Mouse (Mus musculus): ENCODE results near the gene Coq10a. TPM values are rescaled to one million over a fixed set of nuclear protein-coding genes. Genes with fewer than 3 reads are reported as not detected.
A peak's percentile ranks its signal among the peaks of the same experiment; 100 is the strongest.

Gene Coq10a
- polyA plus RNA-seq, 1 experiment from 2014 or later, result 2.5 TPM

- no peak overlapping the region for H3K4me3 ChIP-seq (ENCODE audit: low read length)
- H3K9ac ChIP-seq (ENCODE audit: low read depth, low read length), result no peak overlapping the region
- WGBS, result 94% methylated on average over 8 of the region's 8 CpGs
These were observed 42.0 kb downstream of the Coq10a start for GRCm38 (mm10) chr10:128326825-128327224.

GRCm38 (mm10) chr10:128323516-128323915 is 45.3 kb downstream of the Coq10a start:
- H3K4me2 ChIP-seq (ENCODE audit: low read depth, low read length), result peak overlapping the region; percentile 61
- H3K27ac ChIP-seq (ENCODE audit: low read length), result peak overlapping the region; percentile 84
- H3K9me3 ChIP-seq (ENCODE audit: control insufficient read depth, low read length), result no peaks in the 10 kb centered on the region
- 62% methylated on average over 8 of the region's 8 CpGs for WGBS
- no peaks in the 10 kb centered on the region for H3K27me3 ChIP-seq (replicated peaks; ENCODE audit: control insufficient read depth, insufficient read depth, low read length)
- peaks cover 20% of the 10 kb centered on the region for H3K36me3 ChIP-seq (ENCODE audit: control insufficient read depth, insufficient read depth, low read length)
- ATAC-seq, result no peak
- peak overlapping the region; percentile 88 for H3K9ac ChIP-seq (ENCODE audit: low read depth, low read length)
- H3K4me1 ChIP-seq (ENCODE audit: control insufficient read depth, insufficient read depth, low read length), result peaks cover 14% of the 10 kb centered on the region
- H3K4me3 ChIP-seq (ENCODE audit: low read length), result peak overlapping the region; percentile 64

More at GRCm38 (mm10) chr10:128326825-128327224, 42.0 kb downstream of the Coq10a start:
- Histone ChIP-seq H3K9me3 (ENCODE audit: control insufficient read depth, low read length) (no peaks in the 10 kb centered on the region), H3K4me2 (ENCODE audit: low read depth, low read length) (no peak overlapping the region), H3K27ac (ENCODE audit: low read length) (no peak overlapping the region), H3K27me3 (replicated peaks; ENCODE audit: control insufficient read depth, insufficient read depth, low read length) (no peaks in the 10 kb centered on the region), H3K36me3 (ENCODE audit: control insufficient read depth, insufficient read depth, low read length) (peaks cover 25% of the 10 kb centered on the region), H3K4me1 (ENCODE audit: control insufficient read depth, insufficient read depth, low read length) (peaks cover 10% of the 10 kb centered on the region)
- no peak for ATAC-seq

DNA sequence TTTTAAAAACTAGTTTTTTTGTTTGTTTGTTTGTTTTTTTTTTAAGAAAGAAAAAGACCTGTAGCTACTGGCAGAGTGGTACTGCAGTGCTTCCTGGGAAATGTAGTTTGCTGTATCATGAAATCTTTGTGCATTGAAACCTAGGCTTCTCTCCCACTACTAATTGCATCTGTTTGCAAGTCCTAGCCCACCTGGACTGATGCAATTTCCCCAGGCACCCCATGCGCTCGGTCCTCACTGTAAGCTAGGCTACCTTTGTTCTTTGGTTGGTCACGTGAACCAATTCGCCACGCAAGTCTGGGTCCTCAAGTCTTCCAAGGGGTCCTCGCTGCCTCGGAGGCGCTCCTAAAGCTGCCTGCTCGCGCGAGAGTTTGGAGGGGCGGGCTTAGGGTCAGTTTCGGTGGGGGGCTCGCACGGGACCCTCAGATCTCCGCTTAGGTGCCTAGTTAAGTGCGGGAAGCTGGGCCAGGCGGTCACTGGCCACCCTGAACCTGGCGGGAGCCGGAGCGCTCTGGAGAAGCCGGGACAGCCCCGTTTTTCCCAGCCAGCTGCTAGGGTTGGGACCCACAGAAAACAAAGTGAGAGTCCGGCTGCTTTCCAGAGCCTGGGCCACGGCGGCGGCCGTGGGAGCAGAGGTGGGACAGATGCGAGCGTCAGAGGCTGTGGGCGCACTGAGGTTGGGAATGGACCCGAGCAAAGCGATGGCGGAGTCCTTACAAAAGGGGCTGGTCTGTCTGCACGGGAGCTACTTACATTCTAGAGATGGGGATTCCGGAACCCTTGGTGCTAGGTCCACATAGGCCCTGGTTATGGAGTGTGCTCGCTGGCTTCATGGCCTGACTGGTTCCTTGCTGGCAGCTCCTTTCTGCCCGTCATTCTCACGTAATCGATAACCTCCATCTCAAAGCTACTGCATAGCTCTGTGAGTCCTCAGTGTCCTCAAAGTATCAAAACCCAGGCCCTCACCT is 46.4 kb downstream of the Coq10a start, which contains the start of gene Cnpy2:
Gene Cnpy2 (plus strand): TSS at position 319 of the 968 bp plus-strand sequence.
- Histone ChIP-seq H3K9ac (ENCODE audit: low read depth, low read length) (peak within 1 kb of the TSS; percentile 88), H3K36me3 (ENCODE audit: control insufficient read depth, insufficient read depth, low read length) (peaks cover 22% of the 10 kb centered on the region)
- WGBS, result under 1% methylated on average over 40 of the region's 40 CpGs

GRCm38 (mm10) chr10:128321641-128322040 is 47.2 kb downstream of the Coq10a start:
- H3K9me3 ChIP-seq (ENCODE audit: control insufficient read depth, low read length), result no peaks in the 10 kb centered on the region
- peaks cover 16% of the 10 kb centered on the region for H3K36me3 ChIP-seq (ENCODE audit: control insufficient read depth, insufficient read depth, low read length)
- peak overlapping the region; percentile 58 for H3K9ac ChIP-seq (ENCODE audit: low read depth, low read length)
- H3K27me3 ChIP-seq (replicated peaks; ENCODE audit: control insufficient read depth, insufficient read depth, low read length), result no peaks in the 10 kb centered on the region
- 50% methylated on average over 12 of the region's 12 CpGs for WGBS
- peak overlapping the region; percentile 64 for H3K4me3 ChIP-seq (ENCODE audit: low read length)
- H3K4me1 ChIP-seq (ENCODE audit: control insufficient read depth, insufficient read depth, low read length), result peaks cover 14% of the 10 kb centered on the region
- peak; percentile 11; the same call in 1 of the 2 replicates for ATAC-seq
- H3K4me2 ChIP-seq (ENCODE audit: low read depth, low read length), result peak overlapping the region; percentile 61
- H3K27ac ChIP-seq (ENCODE audit: low read length), result no peak overlapping the region

More for the DNA sequence above, 46.4 kb downstream of the Coq10a start, which contains the start of gene Cnpy2:
- ATAC-seq, result peak; percentile 94
- Histone ChIP-seq H3K27ac (ENCODE audit: low read length) (peak within 1 kb of the TSS; percentile 84), H3K4me1 (ENCODE audit: control insufficient read depth, insufficient read depth, low read length) (peaks cover 14% of the 10 kb centered on the region), H3K4me2 (ENCODE audit: low read depth, low read length) (peak within 1 kb of the TSS; percentile 61), H3K4me3 (ENCODE audit: low read length) (peak within 1 kb of the TSS; percentile 64), H3K9me3 (ENCODE audit: control insufficient read depth, low read length) (no peaks in the 10 kb centered on the region), H3K27me3 (replicated peaks; ENCODE audit: control insufficient read depth, insufficient read depth, low read length) (no peaks in the 10 kb centered on the region)

DNA sequence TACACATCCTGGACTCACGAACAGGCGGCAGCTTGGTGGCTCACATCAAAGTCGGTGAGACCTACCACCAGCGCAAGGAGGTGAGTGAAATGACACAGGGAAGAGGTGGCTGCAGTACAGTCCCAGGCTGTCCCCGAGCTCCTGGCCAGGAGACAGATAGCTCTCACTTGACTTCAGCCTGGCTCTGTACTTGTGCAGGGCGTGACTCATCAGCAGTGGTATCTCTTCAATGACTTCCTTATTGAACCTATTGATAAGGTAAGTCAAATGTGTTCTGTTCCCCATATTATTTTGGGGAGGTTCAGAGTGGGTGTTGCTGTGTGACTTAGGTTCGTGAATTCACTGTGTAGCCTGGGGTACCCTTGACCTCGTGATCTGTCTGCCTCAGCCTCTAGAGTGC is 53.2 kb downstream of the Coq10a start:
- Histone ChIP-seq H3K9ac (ENCODE audit: low read depth, low read length) (no peak overlapping the region), H3K27ac (ENCODE audit: low read length) (no peak overlapping the region), H3K9me3 (ENCODE audit: control insufficient read depth, low read length) (no peaks in the 10 kb centered on the region), H3K36me3 (ENCODE audit: control insufficient read depth, insufficient read depth, low read length) (peaks cover 22% of the 10 kb centered on the region), H3K4me3 (ENCODE audit: low read length) (no peak overlapping the region), H3K4me1 (ENCODE audit: control insufficient read depth, insufficient read depth, low read length) (no peaks in the 10 kb centered on the region), H3K27me3 (replicated peaks; ENCODE audit: control insufficient read depth, insufficient read depth, low read length) (no peaks in the 10 kb centered on the region), H3K4me2 (ENCODE audit: low read depth, low read length) (no peak overlapping the region)
- 84% methylated on average over 8 of the region's 8 CpGs for WGBS
- ATAC-seq, result 0 out of 2 replicates have a peak, but pooled peaks have one; percentile 29

Small RNA genes lying within 50 kb of the gene (microRNA-seq; reads per million reads assigned to microRNA genes)
- gene Gm25361 (not detected), gene Gm26308 (not detected), gene Mir6914 (not detected), gene Mir6915 (not detected)

Other genes starting within 250 kb of the Coq10a start
- gene Rbms2, start 188.7 kb downstream of the Coq10a start, polyA plus RNA-seq (2015; fragmentation: Nextera tagmentation; extraction: Ambion mirVana), result 24.9 and 25.2 TPM in 2 replicates
- 2.2 and 2.8 TPM in 2 replicates for gene Gls2, start 174.5 kb downstream of the Coq10a start, polyA plus RNA-seq (2015; fragmentation: Nextera tagmentation; extraction: Ambion mirVana)
- gene Spryd4, start 157.2 kb downstream of the Coq10a start, polyA plus RNA-seq (2015; fragmentation: Nextera tagmentation; extraction: Ambion mirVana), result 36.1 and 40.1 TPM in 2 replicates
- gene Mip, start 143.2 kb downstream of the Coq10a start, polyA plus RNA-seq (2015; fragmentation: Nextera tagmentation; extraction: Ambion mirVana), result 0.06 TPM in 1 of 2 replicates, not detected in the other
- 29.0 and 33.3 TPM in 2 replicates for gene Timeless, start 136.9 kb downstream of the Coq10a start, polyA plus RNA-seq (2015; fragmentation: Nextera tagmentation; extraction: Ambion mirVana)
- gene Apon, start 114.9 kb downstream of the Coq10a start, polyA plus RNA-seq (2015; fragmentation: Nextera tagmentation; extraction: Ambion mirVana), result 0.18 and 0.20 TPM in 2 replicates
- 1.5 and 3.5 TPM in 2 replicates for gene Apof, start 100.3 kb downstream of the Coq10a start, polyA plus RNA-seq (2015; fragmentation: Nextera tagmentation; extraction: Ambion mirVana)
- gene Stat2, start 98.4 kb downstream of the Coq10a start, polyA plus RNA-seq (2015; fragmentation: Nextera tagmentation; extraction: Ambion mirVana), result 16.4 and 18.0 TPM in 2 replicates
- 0.44 and 0.53 TPM in 2 replicates for gene Il23a, start 70.2 kb downstream of the Coq10a start, polyA plus RNA-seq (2015; fragmentation: Nextera tagmentation; extraction: Ambion mirVana)
- gene Pan2, start 65.7 kb downstream of the Coq10a start, polyA plus RNA-seq (2015; fragmentation: Nextera tagmentation; extraction: Ambion mirVana), result 24.7 and 25.5 TPM in 2 replicates
- 295 and 297 TPM in 2 replicates for gene Cnpy2, start 46.5 kb downstream of the Coq10a start, polyA plus RNA-seq (2015; fragmentation: Nextera tagmentation; extraction: Ambion mirVana)
- 334 and 347 TPM in 2 replicates for gene Cs, start 31.3 kb downstream of the Coq10a start, polyA plus RNA-seq (2015; fragmentation: Nextera tagmentation; extraction: Ambion mirVana)
- gene Ankrd52, start 8.1 kb upstream of the Coq10a start, polyA plus RNA-seq (2015; fragmentation: Nextera tagmentation; extraction: Ambion mirVana), result 6.7 and 7.2 TPM in 2 replicates
- gene Slc39a5, start 32.2 kb upstream of the Coq10a start, polyA plus RNA-seq (2015; fragmentation: Nextera tagmentation; extraction: Ambion mirVana), result 207 and 242 TPM in 2 replicates
- gene Nabp2, start 42.5 kb upstream of the Coq10a start, polyA plus RNA-seq (2015; fragmentation: Nextera tagmentation; extraction: Ambion mirVana), result 104 TPM in 2 replicates
- 43.2 and 43.3 TPM in 2 replicates for gene Rnf41, start 42.7 kb upstream of the Coq10a start, polyA plus RNA-seq (2015; fragmentation: Nextera tagmentation; extraction: Ambion mirVana)
- gene Smarcc2, start 90.3 kb upstream of the Coq10a start, polyA plus RNA-seq (2015; fragmentation: Nextera tagmentation; extraction: Ambion mirVana), result 46.6 and 51.1 TPM in 2 replicates
- gene Myl6, start 125.1 kb upstream of the Coq10a start, polyA plus RNA-seq (2015; fragmentation: Nextera tagmentation; extraction: Ambion mirVana), result 1,841 and 1,876 TPM in 2 replicates
- gene Myl6b, start 129.7 kb upstream of the Coq10a start, polyA plus RNA-seq (2015; fragmentation: Nextera tagmentation; extraction: Ambion mirVana), result 2.8 TPM in 2 replicates
- 24.4 and 25.7 TPM in 2 replicates for gene Esyt1, start 156.9 kb upstream of the Coq10a start, polyA plus RNA-seq (2015; fragmentation: Nextera tagmentation; extraction: Ambion mirVana)
- gene Zc3h10, start 178.8 kb upstream of the Coq10a start, polyA plus RNA-seq (2015; fragmentation: Nextera tagmentation; extraction: Ambion mirVana), result 13.3 and 13.6 TPM in 2 replicates
- gene Rpl41, start 180.3 kb upstream of the Coq10a start, polyA plus RNA-seq (2015; fragmentation: Nextera tagmentation; extraction: Ambion mirVana), result 3,191 and 3,364 TPM in 2 replicates
- gene Pa2g4, start 197.0 kb upstream of the Coq10a start, polyA plus RNA-seq (2015; fragmentation: Nextera tagmentation; extraction: Ambion mirVana), result 171 and 196 TPM in 2 replicates
- gene Erbb3, start 220.7 kb upstream of the Coq10a start, polyA plus RNA-seq (2015; fragmentation: Nextera tagmentation; extraction: Ambion mirVana), result 29.6 and 34.9 TPM in 2 replicates

Measured in intestine, embryonic 16.5 days (tissue).